Mouse (Mus musculus) layer of hippocampus, adult 18-20 months (tissue): Measurements from ENCODE around the gene Dleu7. TPM values are rescaled to one million over a fixed set of nuclear protein-coding genes. Genes with fewer than 3 reads are reported as not detected.

ENCODE experiments used
- DNase-seq, 2 experiments: peaks; one replicate each; pipeline ENCODE4 v3.0.0; 2022; ENCODE audit warnings: low spot score in 2 of 2
- long read RNA-seq: library from polyadenylated mRNA; stranded (forward); transcript quantifications from one replicate; pipeline ENCODE4 v2.0.0, GENCODE M21; 2021
- total RNA-seq, 2 experiments: library from RNA; stranded (reverse); gene quantifications; 2 replicates each; pipeline ENCODE4 v1.2.3; 2021

The Dleu7 gene
- 1 to 10 TPM; 4.6 to 6.4 TPM for total RNA-seq
- long read RNA-seq, transcript Dleu7-201 (2 exons, 1,314 nt): major isoform, 5 of 6 reads
- long read RNA-seq, partial matches to known transcripts: 0 of 6 reads
- long read RNA-seq, other reads (novel, unspliced or antisense): 1 of 6 reads

DNA sequence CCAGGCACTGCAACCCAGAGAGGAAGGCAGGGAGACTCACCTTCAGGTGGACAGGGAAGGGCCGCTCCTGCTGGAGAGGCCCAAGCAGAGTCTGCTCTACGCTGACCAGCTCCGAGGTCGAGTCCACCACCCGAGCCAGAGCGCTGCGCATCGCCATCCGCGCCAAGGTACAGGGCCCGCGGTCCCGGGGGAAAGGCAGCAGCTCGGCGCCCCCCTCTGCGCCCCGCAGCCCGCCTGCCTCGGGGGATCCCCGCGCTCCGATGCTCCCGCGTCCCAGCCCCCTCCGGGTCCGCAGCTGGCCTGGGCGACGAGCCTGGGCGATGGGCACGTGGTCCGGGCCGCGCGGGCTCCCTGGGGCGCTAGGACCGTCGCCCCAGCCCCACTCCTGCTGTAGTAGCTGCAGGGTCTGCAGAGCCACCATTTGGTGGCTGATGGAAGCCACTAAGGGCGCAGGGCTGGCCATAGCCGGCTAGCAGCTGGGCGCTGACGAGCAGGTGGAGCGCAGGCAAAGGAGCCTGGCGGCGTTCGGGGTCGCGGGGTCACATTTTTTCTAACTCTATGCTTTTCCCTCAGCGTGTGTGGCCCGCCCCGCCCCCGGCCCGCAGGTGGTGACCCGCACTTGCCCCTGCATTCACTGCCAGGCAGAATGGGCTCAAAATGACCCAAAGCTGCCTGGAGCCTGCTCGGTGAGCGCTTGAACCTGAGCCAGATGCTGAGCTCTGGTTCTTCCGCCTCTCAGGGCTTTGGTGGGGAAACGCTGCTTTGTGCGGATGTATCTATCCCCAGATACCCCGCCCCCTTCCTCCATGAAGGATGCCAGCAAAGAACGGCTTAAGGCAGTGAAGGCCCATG, at the start of gene Dleu7, which contains the start of gene Rnaseh2b:
Dleu7 (minus strand) TSS at position 560 of the 852 bp plus-strand sequence.
Rnaseh2b (plus strand) TSS at position 102 of the 852 bp plus-strand sequence.
- DNase-seq: peak in 1 of 2 experiments; percentile 4

DNA sequence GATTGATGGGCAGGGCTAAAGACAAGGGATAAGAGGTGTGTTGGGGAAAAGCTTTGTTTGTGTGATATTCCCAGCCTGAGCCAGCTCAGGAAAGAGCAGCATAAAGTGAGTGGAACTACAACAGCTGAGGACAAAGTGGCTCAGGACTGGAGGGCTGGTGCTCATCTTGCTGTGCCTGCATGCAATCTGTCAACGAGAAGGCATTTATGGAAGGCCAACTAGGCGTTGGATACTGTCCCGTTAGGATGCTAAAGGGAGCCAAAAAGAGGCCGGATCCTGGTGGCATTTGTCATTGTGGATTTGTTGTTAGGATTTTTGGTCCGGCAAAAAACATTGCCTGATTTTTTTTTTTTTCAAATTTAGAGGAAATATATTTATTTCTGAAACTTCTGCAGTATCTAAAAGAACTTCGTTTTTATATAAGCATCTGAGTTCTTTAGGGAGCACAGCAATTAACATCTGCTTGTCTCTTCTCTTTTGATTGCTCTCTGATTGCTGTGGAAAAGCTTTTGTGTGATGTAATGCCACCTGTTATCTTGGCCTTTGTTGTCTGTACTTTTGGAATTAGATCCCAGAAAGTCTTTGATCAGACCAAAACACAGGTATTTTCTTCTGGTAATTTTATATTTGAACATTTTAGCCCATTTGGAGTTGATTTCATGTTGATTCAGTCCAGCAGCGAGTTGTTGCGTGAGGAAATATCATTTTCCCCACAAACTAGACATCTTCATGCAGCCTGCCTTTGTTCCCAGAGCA, 49.2 kb upstream of the Dleu7 start:
- DNase-seq: peak in 1 of 2 experiments; percentile 34

DNA sequence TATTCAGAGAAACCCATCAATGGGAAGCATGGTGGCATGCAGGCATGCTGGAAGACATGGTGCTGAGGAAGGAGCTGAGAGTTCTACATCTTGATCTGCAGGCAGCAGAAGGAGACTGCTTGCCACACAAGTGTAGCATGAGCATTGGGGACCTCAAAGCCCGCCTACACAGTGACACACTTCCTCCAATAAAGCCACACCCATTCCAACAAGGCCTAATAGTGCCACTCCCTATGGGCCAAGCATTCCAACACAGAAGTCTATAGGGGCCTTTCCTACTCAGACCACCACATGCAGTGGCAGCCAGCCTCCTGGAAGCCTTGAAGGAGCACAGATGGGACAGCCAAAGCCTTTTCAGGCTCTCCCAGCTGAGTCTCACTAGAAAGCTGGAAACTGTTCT, 46.3 kb upstream of the Dleu7 start:
- DNase-seq: no peak

DNA sequence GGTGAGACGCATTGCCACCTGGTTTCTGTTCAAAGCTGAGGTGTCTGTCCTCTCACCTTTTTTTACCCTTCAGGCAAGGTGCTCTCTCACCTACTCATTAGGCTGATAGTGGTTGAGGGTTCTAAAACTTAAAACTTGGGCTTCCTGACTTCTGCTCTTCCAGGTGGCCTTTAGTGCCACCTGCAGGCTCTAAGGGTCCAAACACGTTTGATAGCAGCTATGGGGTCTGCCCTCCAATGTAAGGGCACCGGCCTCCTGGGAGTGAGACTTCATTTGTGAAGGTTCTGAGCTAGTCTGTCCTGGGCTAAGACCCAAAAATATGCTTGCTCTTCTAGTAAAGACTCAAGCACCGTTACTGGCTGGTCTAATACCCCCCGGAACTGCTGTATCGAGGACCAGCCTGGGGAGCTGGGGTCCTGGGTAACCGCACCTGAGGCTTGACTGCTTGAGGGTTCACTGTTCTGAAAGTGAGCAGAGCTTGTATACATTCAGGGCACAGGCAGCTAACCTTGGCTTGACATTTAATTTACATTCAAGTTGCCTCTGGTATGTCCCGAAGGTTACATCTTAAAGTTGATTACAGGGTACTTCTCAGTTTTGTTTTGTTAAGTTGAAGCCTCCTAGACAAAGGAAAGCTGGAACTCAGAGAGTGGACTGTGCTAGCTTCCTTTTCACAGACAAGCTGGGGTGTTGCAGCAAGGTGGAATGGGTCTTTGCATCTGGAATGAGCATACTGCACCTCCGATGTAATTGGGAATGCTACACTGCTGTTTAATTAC, 41.3 kb upstream of the Dleu7 start:
- no peak for DNase-seq

DNA sequence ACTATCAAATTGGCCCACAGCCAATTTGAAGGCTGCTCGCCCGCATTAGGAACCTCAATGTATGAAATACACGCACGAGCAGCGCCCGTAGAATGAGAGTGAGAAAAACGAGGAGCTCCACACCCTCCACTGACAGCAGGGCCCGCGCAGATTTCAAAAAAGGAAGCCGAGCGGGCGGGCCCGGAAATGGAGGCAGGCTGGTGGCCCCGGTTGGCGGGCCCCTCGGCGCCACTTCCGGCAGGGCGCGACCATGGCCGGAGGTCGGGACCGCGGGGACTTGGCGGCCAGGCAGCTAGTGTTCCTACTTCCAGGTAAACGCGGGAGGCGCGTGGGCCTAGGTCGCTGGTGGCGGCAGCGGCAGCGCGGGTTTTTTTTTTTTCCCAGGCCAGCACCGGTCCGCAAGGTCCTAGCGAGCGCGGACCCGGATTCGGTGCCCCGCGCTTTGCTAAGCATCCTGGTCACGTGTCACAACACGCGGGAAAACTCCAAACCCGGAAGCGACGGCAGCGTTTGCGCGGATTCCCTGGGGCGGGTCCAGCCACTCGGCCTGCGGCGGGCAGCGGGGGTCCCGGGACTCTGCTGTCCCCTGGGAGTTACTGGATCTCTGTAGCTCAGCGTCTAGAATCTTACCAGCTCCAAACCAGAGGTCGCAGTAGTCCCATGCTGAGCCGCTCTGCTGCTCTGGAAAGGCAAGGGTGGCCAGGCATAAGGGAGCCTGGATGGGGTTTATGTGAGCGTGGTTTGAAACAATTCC, 39.2 kb upstream of the Dleu7 start:
- DNase-seq: peak; percentile 72 to 88

DNA sequence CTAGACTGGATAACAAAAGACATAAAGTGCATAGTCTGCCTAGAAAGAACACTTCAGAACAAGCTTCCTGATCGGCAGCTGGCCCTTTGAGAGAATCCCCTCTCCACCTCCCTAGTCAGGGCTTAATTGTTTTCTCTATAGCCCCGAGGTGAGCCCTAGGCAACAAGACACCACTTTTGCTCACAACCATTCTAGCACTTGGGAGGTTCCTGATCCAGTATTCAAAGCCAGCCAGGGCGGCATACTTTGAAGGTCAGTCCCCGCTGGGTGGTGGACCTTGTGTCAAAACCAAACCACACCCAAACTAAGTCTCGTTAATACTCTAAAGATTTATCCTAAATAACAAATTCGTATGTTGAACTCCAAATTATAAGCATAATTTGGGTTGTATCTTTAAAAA, 38.6 kb upstream of the Dleu7 start:
- no peak for DNase-seq

DNA sequence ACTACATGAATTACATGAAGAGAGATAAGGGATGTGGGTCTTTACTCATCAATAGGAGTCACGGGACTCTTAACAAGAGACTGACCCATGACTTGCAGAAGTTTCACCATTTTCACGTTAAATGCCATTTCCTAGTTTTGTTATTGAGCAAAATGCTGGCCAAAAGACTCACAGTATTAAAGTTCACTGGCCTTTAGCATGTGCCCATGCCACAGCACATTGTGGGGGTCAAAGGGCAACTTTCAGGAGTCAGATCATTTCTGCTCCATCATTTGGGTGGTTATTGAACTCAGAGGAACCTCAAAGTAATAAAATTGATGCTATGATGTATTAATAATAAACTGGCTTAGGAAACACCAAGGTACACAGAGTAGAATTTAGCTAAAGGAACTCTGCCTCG, 36.8 kb upstream of the Dleu7 start:
- DNase-seq: no peak

DNA sequence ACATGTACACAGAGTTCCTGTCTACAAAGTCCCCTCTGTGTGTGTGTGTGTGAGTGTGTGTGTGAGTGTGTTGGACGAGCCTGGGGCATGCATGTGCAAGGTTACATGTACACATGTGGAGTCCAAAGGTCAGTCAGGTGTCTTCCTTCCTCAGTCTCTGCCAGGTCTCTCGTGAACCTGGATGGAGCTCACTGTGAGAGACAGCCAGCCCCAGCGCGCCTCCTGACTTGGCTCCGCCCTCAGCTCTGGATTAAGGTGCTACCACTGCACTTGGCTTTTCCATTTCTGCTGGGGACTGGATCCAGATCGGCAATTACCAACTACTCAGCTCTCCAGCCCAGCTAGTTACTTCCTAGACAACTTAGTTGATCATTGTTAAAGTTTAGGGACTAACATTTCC, 35.8 kb upstream of the Dleu7 start:
- DNase-seq: no peak

DNA sequence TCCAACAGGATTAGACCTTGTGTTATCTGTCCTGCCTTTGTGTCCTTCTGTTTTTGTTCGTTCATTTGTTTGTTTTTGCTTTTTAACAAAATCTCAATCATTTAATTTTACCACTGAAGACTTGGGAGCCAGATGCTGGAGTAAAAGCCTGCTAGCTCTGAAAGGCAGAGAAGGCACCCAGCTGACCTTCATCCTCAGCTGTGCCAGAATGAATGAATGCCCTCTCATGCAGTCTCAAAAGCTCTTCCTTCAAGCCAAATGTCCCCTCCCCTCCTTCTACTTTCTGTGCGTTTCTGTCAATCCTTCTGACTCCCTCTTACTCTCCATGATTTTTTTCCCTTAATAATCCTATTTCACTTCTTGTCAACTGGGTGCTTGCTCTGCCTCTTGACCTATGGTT, 34.3 kb upstream of the Dleu7 start:
- no peak for DNase-seq

DNA sequence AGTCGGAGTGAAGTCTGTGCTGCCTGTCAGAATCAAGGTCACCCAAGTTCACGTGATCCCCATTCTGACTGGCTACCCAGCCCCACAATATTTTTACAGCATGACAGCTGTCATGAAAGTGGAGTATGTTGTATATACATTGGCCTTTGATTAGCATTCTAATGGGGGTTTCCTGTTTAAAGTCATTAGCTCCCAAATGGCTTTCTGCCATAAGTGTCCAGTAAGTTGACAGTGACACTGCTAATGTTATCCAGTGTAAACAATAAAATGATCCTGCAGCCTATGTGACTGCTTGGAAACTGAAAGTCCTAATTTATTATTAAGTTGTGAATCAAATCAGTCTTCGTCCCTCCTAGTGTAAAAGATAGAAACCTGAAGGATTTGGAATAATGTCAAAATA, 33.2 kb upstream of the Dleu7 start:
- DNase-seq: no peak

DNA sequence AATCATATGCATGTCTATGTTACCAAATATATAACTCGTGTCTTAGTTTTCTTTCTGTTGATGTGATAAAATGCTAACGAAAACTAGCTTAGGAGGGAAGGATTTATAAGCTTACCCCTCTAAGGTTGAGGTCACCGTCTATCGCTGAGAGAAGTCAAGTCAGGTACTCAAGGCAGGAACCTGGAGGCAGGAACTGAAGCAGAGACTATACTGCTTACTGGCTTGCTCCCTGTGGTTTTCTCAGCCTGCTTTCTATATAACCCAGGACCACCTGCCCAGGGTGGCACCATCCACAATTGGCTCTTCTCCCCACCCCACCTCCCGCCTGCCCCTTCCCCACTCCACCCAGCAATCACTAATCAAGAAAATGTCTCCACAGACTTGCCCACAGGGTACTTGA, 32.1 kb upstream of the Dleu7 start:
- no peak for DNase-seq

DNA sequence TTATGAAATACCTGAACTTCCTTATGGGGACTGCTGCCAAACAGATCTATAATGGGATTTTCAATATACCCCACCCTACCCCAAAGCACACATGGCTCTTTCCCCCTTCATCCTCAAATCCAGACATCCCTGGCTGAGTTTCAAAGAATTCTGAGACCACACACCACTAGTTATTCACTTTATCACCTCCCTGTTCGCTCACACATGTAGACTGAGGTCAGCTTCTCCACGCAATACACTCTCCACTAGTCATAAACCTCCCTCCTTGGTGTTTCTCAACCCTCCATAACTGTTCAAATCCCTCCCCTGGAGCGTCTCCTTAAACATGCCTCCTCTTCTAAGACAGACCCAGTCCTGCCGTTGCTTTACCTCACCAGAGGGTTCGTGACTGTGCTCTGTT, 30.6 kb upstream of the Dleu7 start:
- no peak for DNase-seq

DNA sequence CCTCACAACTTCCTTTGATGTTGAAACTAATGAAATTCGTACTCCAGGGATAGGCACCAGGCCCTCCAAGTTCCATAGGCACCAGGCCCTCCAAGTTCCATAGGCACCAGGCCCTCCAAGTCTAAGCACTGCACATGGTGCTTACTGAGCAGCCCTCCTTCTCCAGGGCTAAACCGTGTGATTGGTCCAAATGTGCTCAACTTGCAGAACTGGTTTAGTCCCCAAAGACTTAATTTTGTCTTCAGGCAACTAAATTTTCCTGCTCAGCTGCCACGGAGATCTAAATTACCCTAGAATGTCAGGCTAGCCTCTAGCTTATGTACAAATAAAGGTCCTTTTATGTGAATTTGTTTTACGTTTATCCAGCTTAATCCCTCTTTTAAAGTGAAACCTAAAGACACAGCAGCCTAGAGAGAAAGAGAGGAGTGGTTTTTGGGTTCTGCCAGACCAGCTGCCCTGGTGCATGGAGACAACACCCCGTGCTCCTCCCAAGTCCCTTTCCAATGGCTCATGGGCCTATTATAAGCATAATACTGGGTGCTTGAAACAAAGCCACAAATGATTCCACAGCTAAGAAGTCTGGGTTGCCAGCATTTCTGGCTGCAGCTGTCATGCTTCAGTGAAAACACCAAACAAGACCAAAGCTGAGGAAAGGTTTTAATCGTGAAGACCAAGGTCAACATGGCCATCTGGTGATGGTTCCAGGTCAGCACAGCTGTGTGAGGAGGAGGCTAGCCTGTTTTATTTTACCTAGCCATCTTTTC, 29.9 kb upstream of the Dleu7 start:
- DNase-seq: no peak

DNA sequence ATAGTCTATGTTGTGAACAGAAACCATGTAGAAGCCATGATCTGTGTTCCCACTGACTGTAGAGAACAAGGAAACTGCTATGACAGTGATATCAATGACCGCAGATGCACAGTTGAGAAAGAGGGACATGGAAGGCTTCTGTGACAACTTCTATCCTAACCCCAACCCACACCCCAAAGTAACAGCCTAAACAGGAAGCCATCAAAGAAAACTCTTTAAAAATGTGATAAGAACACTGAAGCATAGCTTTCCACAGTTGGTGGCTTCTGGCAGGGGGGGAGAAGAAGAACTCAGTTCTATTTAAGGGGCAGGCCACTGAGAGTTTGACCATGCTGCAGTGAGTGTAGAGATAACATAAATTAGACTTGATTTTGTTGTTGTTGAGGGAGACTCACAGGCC, 18.8 kb upstream of the Dleu7 start:
- no peak for DNase-seq

DNA sequence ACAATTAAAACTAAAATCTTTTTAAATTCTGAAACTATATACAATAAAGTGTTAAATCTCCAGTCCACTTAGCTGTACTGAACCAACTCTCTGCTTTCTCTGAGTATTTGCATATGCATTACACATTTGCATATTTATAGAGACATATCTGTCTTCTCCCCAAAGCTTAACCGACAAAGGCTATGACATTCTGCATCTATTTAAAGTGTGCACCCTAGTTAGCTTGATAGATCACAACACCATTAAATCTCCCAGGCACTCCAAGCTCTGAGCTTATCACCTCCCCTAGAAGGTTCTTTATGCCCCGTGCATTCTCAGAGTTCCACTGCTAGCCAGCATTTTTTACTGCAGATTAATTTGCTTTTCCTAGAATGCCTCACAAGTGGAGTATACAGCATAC, 16.2 kb upstream of the Dleu7 start:
- DNase-seq: no peak

DNA sequence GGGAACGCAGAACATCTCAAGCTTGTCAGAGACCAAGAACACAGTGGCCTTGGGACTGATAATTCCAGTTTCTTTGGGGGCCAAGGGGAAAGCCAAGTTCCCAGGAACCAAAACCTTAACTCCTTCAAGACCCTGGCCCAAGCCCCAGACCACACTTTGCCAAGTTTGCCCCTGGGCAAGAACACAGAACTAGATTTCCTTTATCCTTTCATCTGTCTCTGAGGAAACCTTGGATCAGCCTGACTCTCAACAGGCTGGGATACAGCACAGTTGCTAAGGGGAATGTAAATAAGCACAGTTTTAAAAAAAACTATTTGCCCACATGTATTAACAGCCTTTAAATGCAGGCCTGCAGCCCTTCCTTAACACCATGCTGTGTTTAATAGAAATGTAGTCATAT, 14.7 kb upstream of the Dleu7 start:
- DNase-seq: no peak

DNA sequence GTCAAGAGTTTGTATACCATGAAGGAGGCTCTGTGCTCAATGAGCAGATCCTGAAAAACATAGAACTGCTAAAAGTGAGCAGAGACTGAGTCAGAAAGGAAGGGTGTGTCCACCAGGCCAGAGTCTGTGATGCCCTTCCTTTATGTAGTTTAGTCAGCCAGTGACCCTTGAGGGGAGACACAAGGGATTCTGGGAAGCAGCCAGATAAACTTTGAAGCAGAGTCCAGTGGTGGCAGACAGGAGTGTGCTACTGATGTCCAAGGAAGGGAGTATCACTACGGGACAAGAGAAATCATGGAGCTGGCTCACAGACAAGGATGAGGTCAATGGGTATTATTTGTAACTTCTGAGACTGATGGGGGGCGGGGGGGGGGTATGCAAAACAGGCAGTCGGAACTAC, 7.2 kb upstream of the Dleu7 start:
- no peak for DNase-seq

DNA sequence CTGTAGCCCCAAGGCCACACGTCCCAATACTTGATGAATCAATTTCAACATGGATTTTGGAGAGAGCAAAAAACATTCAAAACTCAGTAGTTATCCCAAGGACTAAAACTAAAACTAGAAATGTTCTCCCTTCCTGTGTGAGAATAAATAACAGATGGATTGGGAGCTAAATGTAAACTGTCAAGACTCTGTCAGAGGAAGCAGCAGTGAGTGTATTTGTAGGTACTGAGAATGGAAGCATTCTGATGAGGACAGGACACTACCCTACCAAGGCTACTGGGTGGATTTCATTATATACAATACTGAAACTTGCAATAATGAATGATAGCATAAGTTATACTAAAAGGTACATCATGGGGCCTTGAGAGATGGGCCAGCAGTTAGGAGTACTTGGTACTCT, 6.0 kb upstream of the Dleu7 start:
- DNase-seq: no peak

DNA sequence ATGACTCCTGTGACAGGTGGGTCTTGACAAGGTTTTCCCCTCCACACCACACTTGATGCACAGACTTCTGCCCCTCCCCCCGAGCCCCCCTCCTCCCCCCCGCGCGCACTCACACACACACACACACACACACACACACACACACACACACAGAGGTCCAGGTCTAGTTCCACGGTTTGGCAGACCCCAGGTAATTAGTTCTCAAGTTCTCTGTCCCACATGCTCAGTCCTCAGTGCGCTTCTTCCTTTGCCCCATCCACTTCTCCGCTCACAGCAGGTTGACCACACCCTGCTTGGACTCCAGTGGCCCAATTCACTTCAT, 720 bp downstream of the Dleu7 start:
- DNase-seq: no peak

DNA sequence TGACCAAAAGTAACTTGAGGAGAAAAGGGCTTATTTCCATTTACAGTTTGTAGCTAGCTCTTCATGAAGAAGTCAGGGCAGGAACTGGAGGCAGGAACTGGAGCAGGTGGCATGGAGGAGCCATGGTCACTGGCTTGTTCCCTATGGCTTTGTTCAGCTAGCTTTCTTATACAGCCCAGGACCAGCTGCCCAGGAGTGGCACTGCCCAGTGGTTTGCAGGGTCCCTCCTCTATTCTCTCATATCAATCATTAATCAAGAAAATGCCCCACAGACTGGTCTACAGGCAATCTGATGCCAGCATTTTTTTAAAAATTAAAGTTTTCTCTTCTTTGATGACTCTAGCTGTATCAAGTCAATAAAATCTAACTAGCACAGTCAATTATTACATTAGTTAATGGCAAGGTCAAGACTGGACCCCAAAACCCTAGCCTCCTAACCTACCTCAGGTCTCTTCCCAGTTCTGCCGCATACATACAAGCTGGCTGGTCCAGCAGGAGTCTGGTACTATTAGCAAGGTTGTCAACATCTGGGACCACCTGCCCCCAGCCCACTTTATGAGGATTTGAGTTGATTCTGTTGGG, 1.4 kb downstream of the Dleu7 start:
- no peak for DNase-seq
